Mouse (Mus musculus) ovary, postnatal 10 days (tissue): Measurements from ENCODE around the gene Actn1.
A peak's percentile ranks its signal among the peaks of the same experiment; 100 is the strongest.
"Not testable (repeated sequence)": the region's sequence is repeated elsewhere in the genome, so short reads cannot be mapped to it uniquely, and the experiment has no call there.

Source experiments
- DNase-seq: peaks from one replicate; pipeline ENCODE4 v3.0.0; 2022; ENCODE audit warnings: low spot score

Actn1 gene

GRCm38 (mm10) chr12:80260056-80260743 lies at the start of gene Actn1:
Gene Actn1, minus strand, starts transcription at chr12:80260371.
- DNase-seq = peak; percentile 84

GRCm38 (mm10) chr12:80307556-80307955 lies 47.4 kb upstream of the Actn1 start:
- no peak for DNase-seq

GRCm38 (mm10) chr12:80304518-80304917 lies 44.3 kb upstream of the Actn1 start:
- no peak for DNase-seq

GRCm38 (mm10) chr12:80300833-80301456 lies 40.8 kb upstream of the Actn1 start:
- DNase-seq = no peak

- DNase-seq = no peak
Measured at GRCm38 (mm10) chr12:80298714-80299113, 38.5 kb upstream of the Actn1 start.

GRCm38 (mm10) chr12:80291895-80292435 lies 31.8 kb upstream of the Actn1 start:
- DNase-seq = no peak

- DNase-seq = no peak
Measured at GRCm38 (mm10) chr12:80290964-80291363, 30.8 kb upstream of the Actn1 start.

GRCm38 (mm10) chr12:80290483-80290882 lies 30.3 kb upstream of the Actn1 start:
- no peak for DNase-seq

- no peak for DNase-seq
Measured at GRCm38 (mm10) chr12:80289722-80290121, 29.6 kb upstream of the Actn1 start.

- no peak for DNase-seq
Measured at GRCm38 (mm10) chr12:80285890-80286289, 25.7 kb upstream of the Actn1 start.

GRCm38 (mm10) chr12:80284251-80284650 lies 24.1 kb upstream of the Actn1 start:
- not testable (repeated sequence) for DNase-seq

GRCm38 (mm10) chr12:80278866-80279265 lies 18.7 kb upstream of the Actn1 start:
- DNase-seq = no peak

- DNase-seq = no peak
Measured at GRCm38 (mm10) chr12:80277428-80277827, 17.3 kb upstream of the Actn1 start.

- DNase-seq = no peak
Measured at GRCm38 (mm10) chr12:80275187-80275820, 15.1 kb upstream of the Actn1 start.

GRCm38 (mm10) chr12:80273020-80273686 lies 13.0 kb upstream of the Actn1 start:
- no peak for DNase-seq

GRCm38 (mm10) chr12:80271806-80272205 lies 11.6 kb upstream of the Actn1 start:
- DNase-seq = no peak

GRCm38 (mm10) chr12:80270924-80271323 lies 10.8 kb upstream of the Actn1 start:
- no peak for DNase-seq

GRCm38 (mm10) chr12:80269303-80269702 lies 9.1 kb upstream of the Actn1 start:
- no peak for DNase-seq

GRCm38 (mm10) chr12:80267962-80268361 lies 7.8 kb upstream of the Actn1 start:
- DNase-seq = no peak

- not testable (repeated sequence) for DNase-seq
Measured at GRCm38 (mm10) chr12:80264388-80264787, 4.2 kb upstream of the Actn1 start.

GRCm38 (mm10) chr12:80260744-80261695 lies 849 bp upstream of the Actn1 start:
- no peak for DNase-seq
